Mouse (Mus musculus) testis, adult 2 months (tissue): ENCODE results near the gene Cyp2ab1.

Source experiments
- CTCF ChIP-seq: fragments of 200-500 bp; IDR thresholded peaks from 2 replicates; pipeline ENCODE4 v1.5.1; 2012; ENCODE audit warnings: low read depth, mild to moderate bottlenecking, inconsistent platforms, low read length, moderate library complexity; ENCODE audit not compliant: control insufficient read depth, insufficient read depth, insufficient replicate concordance
- POLR2A ChIP-seq: fragments of 200-500 bp; IDR thresholded peaks from 2 replicates; pipeline ENCODE4 v1.6.1; 2012; ENCODE audit warnings: low read depth, mild to moderate bottlenecking, inconsistent platforms, low read length, moderate library complexity; ENCODE audit not compliant: control insufficient read depth

GRCm38 (mm10) chr16:20271339-20271738 lies 53.9 kb downstream of the Cyp2ab1 start:
- TF ChIP-seq CTCF (no peak), POLR2A (no peak)
